Mouse (Mus musculus) lung, embryonic 14.5 days (tissue): ENCODE data around the gene Clmp. TPM values are rescaled to one million over a fixed set of nuclear protein-coding genes. Genes with fewer than 3 reads are reported as not detected.

Source experiments
- ATAC-seq: fragments of 200-750 bp; cut with Nextera tagmentation; 2 replicates; pipeline ENCODE4 v1.8.0; 2017; ENCODE audit warnings: mild to moderate bottlenecking, moderate TSS enrichment, moderate library complexity; ENCODE audit not compliant: insufficient read depth
- DNase-seq: peaks from one replicate; pipeline ENCODE4 v3.0.0-alpha.2; 2015
- H3K27ac ChIP-seq: fragments of 300-500 bp; sonication (generic); 2 replicates; pipeline ENCODE4 v1.5.1; 2014; ENCODE audit warnings: low read depth, mild to moderate bottlenecking, moderate library complexity
- H3K27me3 ChIP-seq: fragments of 300-500 bp; sonication (generic); 2 replicates; pipeline ENCODE4 v1.6.1; 2014; ENCODE audit warnings: low read length, control low read depth; ENCODE audit not compliant: insufficient read depth
- H3K36me3 ChIP-seq: fragments of 300-500 bp; sonication (generic); 2 replicates; pipeline ENCODE4 v1.6.1; 2014; ENCODE audit warnings: control low read depth; ENCODE audit not compliant: insufficient read depth
- H3K4me1 ChIP-seq: fragments of 300-500 bp; sonication (generic); 2 replicates; pipeline ENCODE4 v1.6.1; 2014; ENCODE audit warnings: antibody characterized with exemption, control low read depth; ENCODE audit not compliant: insufficient read depth
- H3K4me2 ChIP-seq: fragments of 300-500 bp; sonication (generic); 2 replicates; pipeline ENCODE4 v1.6.1; 2014; ENCODE audit warnings: mild to moderate bottlenecking
- H3K4me3 ChIP-seq: fragments of 300-500 bp; sonication (generic); 2 replicates; pipeline ENCODE4 v1.5.1; 2014; ENCODE audit warnings: low read depth, low read length
- H3K9ac ChIP-seq: fragments of 300-500 bp; sonication (generic); 2 replicates; pipeline ENCODE4 v1.6.1; 2014
- H3K9me3 ChIP-seq: fragments of 300-500 bp; sonication (generic); 2 replicates; pipeline ENCODE4 v1.6.1; 2016; ENCODE audit warnings: low read depth, low read length, control low read depth
- CTCF ChIP-seq: IDR thresholded peaks from 2 replicates; pipeline ENCODE4 v1.5.1; 2016; ENCODE audit warnings: antibody characterized with exemption, low read depth
- WGBS: fragments of 180-500 bp; shearing (Covaris S2); extraction: QIAGEN DNeasy Blood & Tissue Kit; methylation state at CpG from one replicate; pipeline ENCODE4 v1.1.7; 2014; 5-methylcytosine and 5-hydroxymethylcytosine counted together
- polyA plus RNA-seq: library from polyadenylated mRNA; unstranded; fragments of >200 nt; fragmentation: Nextera tagmentation; extraction: Ambion mirVana; gene quantifications from 2 replicates; pipeline ENCODE4 v1.2.1, GENCODE M21; 2014

The Clmp gene
- polyA plus RNA-seq, 1 experiment from 2014 or later = 20.6 TPM

DNA sequence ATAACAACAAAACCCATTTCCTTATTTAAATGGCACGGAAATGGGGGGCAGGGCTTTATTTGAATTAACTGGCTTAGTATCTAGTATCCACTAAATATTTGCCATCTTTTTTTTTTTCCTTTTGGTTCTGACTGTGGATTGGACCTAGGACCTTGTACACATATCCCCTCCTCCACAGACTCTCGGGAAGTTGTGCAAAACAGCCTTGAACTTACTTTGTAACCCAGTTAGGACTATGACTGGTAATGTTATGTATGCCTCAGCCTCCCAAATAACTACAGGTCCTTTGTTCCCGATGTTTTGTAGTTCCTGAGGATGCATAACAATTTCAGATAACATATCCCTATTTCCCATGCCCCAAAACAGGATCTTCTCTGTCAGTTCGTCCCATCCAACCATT is 88.1 kb downstream of the Clmp start:
- no peak overlapping the region for H3K27ac ChIP-seq
- ATAC-seq (no peak), DNase-seq (no peak)
- H3K9me3 ChIP-seq = no peaks in the 10 kb centered on the region
- no peak overlapping the region for H3K9ac ChIP-seq
- no peak for TF ChIP-seq CTCF
- no peak overlapping the region for H3K4me3 ChIP-seq
- H3K27me3 ChIP-seq = no peaks in the 10 kb centered on the region
- no peaks in the 10 kb centered on the region; the same call in 1 of the 2 replicates for H3K36me3 ChIP-seq
- no peaks in the 10 kb centered on the region for H3K4me1 ChIP-seq
- 75% methylated on average over 4 of the region's 4 CpGs for WGBS
- no peak overlapping the region for H3K4me2 ChIP-seq

- H3K9me3 ChIP-seq = no peaks in the 10 kb centered on the region
- no peak for TF ChIP-seq CTCF
- DNase-seq (no peak), ATAC-seq (no peak)
- peak overlapping the region; percentile 25 for H3K27ac ChIP-seq
- H3K4me2 ChIP-seq = no peak overlapping the region
- H3K4me3 ChIP-seq = no peak overlapping the region
- H3K4me1 ChIP-seq = no peaks in the 10 kb centered on the region
- H3K27me3 ChIP-seq = no peaks in the 10 kb centered on the region
- no peak overlapping the region for H3K9ac ChIP-seq
- WGBS = 38% methylated on average over 1 of the region's 1 CpGs
- H3K36me3 ChIP-seq = peaks cover 3% of the 10 kb centered on the region; the same call in 1 of the 2 replicates
Observed at GRCm38 (mm10) chr9:40776044-40776443, 90.3 kb downstream of the Clmp start.

DNA sequence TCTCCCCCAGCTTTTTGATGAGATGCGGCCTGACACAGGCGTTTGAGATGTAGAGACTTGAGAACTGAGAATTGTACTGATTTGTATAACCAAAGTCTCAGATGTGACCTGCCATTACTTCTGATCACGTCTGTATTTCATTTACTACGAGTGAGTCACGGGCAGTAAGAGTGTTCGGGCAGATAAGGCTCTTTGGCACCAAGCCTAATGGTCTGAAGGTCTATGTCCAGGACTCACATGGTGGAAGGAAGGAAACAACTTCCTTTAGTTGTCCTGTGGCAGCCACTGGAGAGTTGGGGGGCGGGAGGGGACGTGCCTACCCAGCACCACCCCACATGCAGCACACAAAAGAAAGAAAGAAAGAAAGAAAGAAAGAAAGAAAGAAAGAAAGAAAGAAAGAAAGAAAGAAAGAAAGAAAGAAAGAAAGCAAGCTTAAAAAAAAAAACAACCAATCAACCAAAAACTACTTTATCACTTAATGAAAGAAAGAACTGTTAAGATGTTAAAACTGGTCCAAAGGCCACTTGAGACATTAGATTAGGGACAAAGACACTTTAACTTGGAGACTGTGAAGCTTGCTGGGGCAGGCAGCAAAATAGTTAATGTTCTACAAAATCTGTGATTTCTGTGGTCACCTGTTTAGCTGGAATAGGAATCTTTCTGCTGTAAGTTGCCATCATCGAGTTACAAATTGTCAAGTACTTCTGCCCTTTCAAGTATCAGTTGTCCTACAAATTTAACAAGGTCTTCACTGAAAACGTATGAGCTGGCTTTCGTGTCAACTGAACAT is 90.9 kb downstream of the Clmp start:
- H3K4me2 ChIP-seq = no peak overlapping the region
- 40% methylated on average over 11 of the region's 11 CpGs for WGBS
- DNase-seq (peak; percentile 81), ATAC-seq (peak; percentile 41; the same call in 1 of the 2 replicates)
- peaks cover 3% of the 10 kb centered on the region; the same call in 1 of the 2 replicates for H3K36me3 ChIP-seq
- no peaks in the 10 kb centered on the region for H3K4me1 ChIP-seq
- TF ChIP-seq CTCF = no peak
- peak overlapping the region; percentile 25 for H3K27ac ChIP-seq
- no peaks in the 10 kb centered on the region for H3K9me3 ChIP-seq
- H3K9ac ChIP-seq = no peak overlapping the region
- no peaks in the 10 kb centered on the region for H3K27me3 ChIP-seq
- H3K4me3 ChIP-seq = no peak overlapping the region

GRCm38 (mm10) chr9:40780111-40780510 is 94.3 kb downstream of the Clmp start:
- no peak for DNase-seq
- ATAC-seq = no peak
- 65% methylated on average over 3 of the region's 3 CpGs for WGBS
- Histone ChIP-seq H3K27me3 (no peaks in the 10 kb centered on the region), H3K27ac (no peak overlapping the region), H3K4me1 (peaks cover 5% of the 10 kb centered on the region; the same call in 1 of the 2 replicates), H3K36me3 (peaks cover 7% of the 10 kb centered on the region; the same call in 1 of the 2 replicates), H3K4me2 (no peak overlapping the region), H3K4me3 (no peak overlapping the region), H3K9me3 (no peaks in the 10 kb centered on the region), H3K9ac (no peak overlapping the region)
- TF ChIP-seq CTCF = no peak

DNA sequence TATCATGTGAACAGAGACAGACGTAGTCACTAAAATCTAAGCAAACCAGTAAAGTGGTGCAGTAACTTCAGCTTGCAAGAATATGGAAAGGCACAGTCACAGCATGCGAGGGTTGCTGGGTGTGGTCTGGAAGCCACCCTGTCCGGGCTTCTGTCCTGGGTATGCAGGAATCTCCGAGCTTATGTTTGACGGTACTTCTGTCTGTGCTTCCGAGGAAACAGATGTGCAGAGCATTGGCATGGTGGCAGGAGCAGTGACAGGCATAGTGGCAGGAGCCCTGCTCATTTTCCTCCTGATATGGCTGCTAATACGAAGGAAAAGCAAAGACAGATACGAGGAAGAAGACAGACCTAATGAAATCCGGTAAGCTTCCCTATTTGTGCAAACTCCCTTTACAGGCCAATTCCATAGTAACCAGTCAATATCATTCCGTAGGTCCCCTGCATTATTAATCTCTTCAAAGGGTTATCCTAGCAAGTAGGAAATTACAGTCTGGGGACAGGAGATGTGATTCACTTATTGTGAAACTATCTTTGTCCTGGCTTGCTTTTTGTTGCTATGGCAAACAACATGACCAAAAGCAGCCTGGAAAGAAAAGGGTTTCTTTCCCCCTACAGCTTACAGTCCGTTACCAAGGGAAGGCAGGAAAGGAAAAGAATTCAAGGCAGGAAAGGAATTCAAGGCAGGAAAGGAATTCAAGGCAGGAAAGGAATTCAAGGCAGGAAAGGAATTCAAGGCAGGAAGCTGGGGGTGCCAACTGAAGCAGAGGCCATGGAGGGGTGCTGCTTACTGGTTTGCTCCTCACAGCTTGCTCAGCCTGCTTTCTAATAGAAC is 95.3 kb downstream of the Clmp start:
- WGBS = 69% methylated on average over 11 of the region's 11 CpGs

GRCm38 (mm10) chr9:40781726-40782581 is 96.2 kb downstream of the Clmp start:
- H3K4me1 ChIP-seq = peaks cover 5% of the 10 kb centered on the region; the same call in 1 of the 2 replicates
- DNase-seq (peak; percentile 39), ATAC-seq (no peak)
- peak overlapping the region; percentile 49 for H3K4me2 ChIP-seq
- no peak overlapping the region for H3K9ac ChIP-seq
- no peak overlapping the region for H3K4me3 ChIP-seq
- WGBS = 30% methylated on average over 26 of the region's 26 CpGs
- TF ChIP-seq CTCF = no peak
- peaks cover 7% of the 10 kb centered on the region; the same call in 1 of the 2 replicates for H3K36me3 ChIP-seq
- H3K9me3 ChIP-seq = no peaks in the 10 kb centered on the region
- no peaks in the 10 kb centered on the region for H3K27me3 ChIP-seq
- peak overlapping the region; percentile 51; the same call in 1 of the 2 replicates for H3K27ac ChIP-seq

More for the DNA sequence above, 95.3 kb downstream of the Clmp start:
- Histone ChIP-seq H3K4me3 (no peak overlapping the region), H3K4me2 (no peak overlapping the region), H3K27me3 (no peaks in the 10 kb centered on the region), H3K4me1 (peaks cover 5% of the 10 kb centered on the region; the same call in 1 of the 2 replicates), H3K9me3 (no peaks in the 10 kb centered on the region), H3K36me3 (peaks cover 7% of the 10 kb centered on the region; the same call in 1 of the 2 replicates), H3K9ac (no peak overlapping the region), H3K27ac (peak overlapping the region; percentile 70; the same call in 1 of the 2 replicates)
- peak; percentile 52 for DNase-seq
- no peak for TF ChIP-seq CTCF
- ATAC-seq = no peak
